ENCODE assay signal across 15 mouse cellular contexts in genomic region chr16:59515169-59515568, GRCm38 (mm10). TPM values are rescaled to one million over a fixed set of nuclear protein-coding genes. Genes with fewer than 3 reads are reported as not detected.
A peak's percentile ranks its signal among the peaks of the same experiment; 100 is the strongest.
DNase-seq lines count a peak whose midpoint lies in the region; TF ChIP-seq lines count a peak whose summit lies in the region.
"Had no signal": no experiment of that assay in that cellular context is flagged by ENCODE, and none has a peak within 500 bp of the region (broad histone marks: within the 10 kb centered on the region; RNA-seq: fewer than 3 reads in every experiment).

No protein-coding gene starts in this region.

- TF ChIP-seq EP300 in CH12.LX (IDR thresholded peaks at IDR 0.05; ENCODE audit: low read length) = no peak

- H3K27ac ChIP-seq in gastrocnemius, adult 2 months = peak overlapping the region; percentile 76
- 0 out of 2 replicates have a peak overlapping the region, but pooled peaks have one; percentile 86 for H3K27ac ChIP-seq in heart, embryonic 10.5 days
- H3K27ac ChIP-seq in CH12.LX (ENCODE audit: insufficient read depth, low read depth) = peak overlapping the region; percentile 1; the same call in 1 of the 2 replicates
- H3K27ac ChIP-seq: embryonic facial prominence, embryonic 12.5 days; hindbrain, embryonic 12.5 days had no signal

- no peaks in the 10 kb centered on the region for H3K9me3 ChIP-seq in heart, embryonic 10.5 days
- H3K9me3 ChIP-seq in CH12.LX (replicated peaks; ENCODE audit: low read length) = peaks cover 2% of the 10 kb centered on the region
- H3K9me3 ChIP-seq: embryonic facial prominence, embryonic 12.5 days; G1E; hindbrain, embryonic 12.5 days had no signal

- in situ Hi-C loops in CH12.LX (cut with MboI; ENCODE audit: low pct_ligation_motif_present, low pct_unique_long_range_greater_than_20kb, low sequenced_read_pairs) = loop anchor here (10.0 kb wide), 1 partner anchor 810 kb away; no protein-coding TSS in a partner anchor

- H3K4me3 ChIP-seq in gastrocnemius, adult 2 months = no peak overlapping the region
- H3K4me3 ChIP-seq in heart, embryonic 10.5 days = no peak overlapping the region
- no peak overlapping the region for H3K4me3 ChIP-seq in CH12.LX (replicated peaks in 1 of 3; ENCODE audit: low read depth in 2 of 3, low read length in 2 of 3, poor library complexity in 1 of 3)
- H3K4me3 ChIP-seq: embryonic facial prominence, embryonic 12.5 days; hindbrain, embryonic 12.5 days had no signal

- dilution Hi-C loops in CH12.LX (cut with MboI; ENCODE audit: extremely low pct_ligation_motif_present, extremely low pct_unique_long_range_greater_than_20kb, low sequenced_read_pairs) = no loop called here

- H3K4me2 ChIP-seq in CH12.LX (ENCODE audit: insufficient read depth, low read depth, poor library complexity, severe bottlenecking) = no peak overlapping the region
- H3K4me2 ChIP-seq: embryonic facial prominence, embryonic 12.5 days; hindbrain, embryonic 12.5 days had no signal

- DNase-seq in gastrocnemius, adult 2 months = peak; percentile 64
- DNase-seq in gastrocnemius, postnatal 14 days = no peak
- no peak for DNase-seq in heart, embryonic 10.5 days (ENCODE audit: low spot score)
- DNase-seq in heart, adult 9 months (ENCODE audit: low spot score in 2 of 2) = no peak
- DNase-seq in CH12.LX (ENCODE audit: extremely low read depth) (no peak), adipocyte (ENCODE audit: low spot score) (peak; percentile 58)
- DNase-seq in layer of hippocampus, postnatal 25 days (ENCODE audit: extremely low spot score in 1 of 2, low spot score in 1 of 2) = no peak
- no peak for DNase-seq in frontal cortex, postnatal 36 days (ENCODE audit: low spot score in 2 of 2)
- DNase-seq: cerebellum, adult 11-12 months; cerebellum, adult 9-10 months; cerebellum, postnatal 25 days; kidney, adult 8-10 months had no signal

- H3K27me3 ChIP-seq in heart, embryonic 10.5 days (ENCODE audit: insufficient read depth, poor library complexity, severe bottlenecking) = no peaks in the 10 kb centered on the region
- H3K27me3 ChIP-seq in CH12.LX (replicated peaks) = no peaks in the 10 kb centered on the region
- H3K27me3 ChIP-seq: embryonic facial prominence, embryonic 12.5 days; hindbrain, embryonic 12.5 days had no signal

- 88% methylated on average over 5 of the region's 5 CpGs for WGBS in heart, embryonic 10.5 days

- no peak overlapping the region for H3K9ac ChIP-seq in CH12.LX (ENCODE audit: insufficient read depth, low read depth)
- H3K9ac ChIP-seq: embryonic facial prominence, embryonic 12.5 days; hindbrain, embryonic 12.5 days had no signal

- peaks cover 33% of the 10 kb centered on the region for H3K4me1 ChIP-seq in heart, embryonic 10.5 days
- H3K4me1 ChIP-seq in CH12.LX (ENCODE audit: control insufficient read depth in 1 of 2, insufficient read depth in 2 of 2) = peaks cover 34 to 74% of the 10 kb centered on the region in 2 experiments
- H3K4me1 ChIP-seq: hindbrain, embryonic 12.5 days had no signal

- no peaks in the 10 kb centered on the region for H3K79me2 ChIP-seq in CH12.LX (replicated peaks; ENCODE audit: control insufficient read depth, extremely low read depth, insufficient read depth, poor library complexity, severe bottlenecking)

- TF ChIP-seq POLR2A in CH12.LX (IDR thresholded peaks at IDR 0.05; ENCODE audit: low read depth, low read length) = no peak

- no peak for TF ChIP-seq CTCF in gastrocnemius, adult 2 months (IDR thresholded peaks at IDR 0.05)
- no peak for TF ChIP-seq CTCF in CH12.LX (conservative IDR thresholded peaks at IDR 0.05 in 1 of 2, IDR thresholded peaks at IDR 0.05 in 1 of 2; ENCODE audit: low read depth in 2 of 2, low read length in 2 of 2)

- no peak for TF ChIP-seq RAD21 in CH12.LX (IDR thresholded peaks at IDR 0.05; ENCODE audit: low read depth, low read length)

- intact Hi-C loops in gastrocnemius, adult 2 months (cut with DNase I) = no loop called here
- intact Hi-C loops in gastrocnemius, postnatal 14 days (cut with DNase I; ENCODE audit: low total_unique reads) = no loop called here

- peaks cover 29% of the 10 kb centered on the region for H3K36me3 ChIP-seq in heart, embryonic 10.5 days
- no peaks in the 10 kb centered on the region for H3K36me3 ChIP-seq in CH12.LX (replicated peaks in 1 of 2; ENCODE audit: control insufficient read depth in 1 of 2, insufficient read depth in 1 of 2, low read length in 1 of 2)
- H3K36me3 ChIP-seq: embryonic facial prominence, embryonic 12.5 days; G1E had no signal

TF ChIP-seq in CH12.LX, 34 proteins besides CTCF, POLR2A, EP300 and RAD21:
- TF ChIP-seq POLR2AphosphoS2 (IDR thresholded peaks at IDR 0.05; ENCODE audit: low read depth, low read length) (no peak), PAX5 (IDR thresholded peaks at IDR 0.05; ENCODE audit: low read length) (no peak), BHLHE40 (IDR thresholded peaks at IDR 0.05; ENCODE audit: low read depth, low read length) (0 out of 2 replicates have a peak, but pooled peaks have one; percentile 18), RCOR1 (conservative IDR thresholded peaks at IDR 0.05; ENCODE audit: low read depth, low read length) (0 out of 2 replicates have a peak, but pooled peaks have one; percentile 24)

RNA-seq across cellular contexts. Expression of gene Riox2, which starts 43.6 kb away (rescaled TPM):
- total RNA-seq in gastrocnemius, adult 2 months (2021) = 10 to 100 TPM; 11.6 to 15.2 TPM
- 10 to 100 TPM; 11.3 to 11.4 TPM for total RNA-seq in gastrocnemius, postnatal 14 days (2021)
- 35.8 and 40.0 TPM in 2 replicates for polyA plus RNA-seq in heart, embryonic 10.5 days (2016; fragmentation: Nextera tagmentation; extraction: Ambion mirVana)
- total RNA-seq in CH12.LX (2012; rRNA removed) (53.6 and 59.0 TPM in 2 replicates), CH12.LX (2014; rRNA removed) (43.2 and 47.3 TPM in 2 replicates)
- 90.7 and 102 TPM in 2 replicates for polyA plus RNA-seq in CH12.LX (2012; ENCODE audit: insufficient read length, low read depth)
- total RNA-seq in layer of hippocampus, postnatal 25 days (2021) = 10 to 100 TPM; 13.8 to 16.2 TPM

Comparison
In these comparisons a context has a peak if more than half of its experiments do, and no peak if none do; other contexts are left out.
1. DNase-seq: peak in gastrocnemius, adult 2 months (single experiment) and adipocyte (single experiment); none in gastrocnemius, postnatal 14 days (single experiment), heart, embryonic 10.5 days (single experiment), heart, adult 9 months (0 of 2), CH12.LX (single experiment), layer of hippocampus, postnatal 25 days (0 of 2) and frontal cortex, postnatal 36 days (0 of 2).
2. H3K27ac ChIP-seq: peak in every context shown above with its lines; median percentile 86 in heart, embryonic 10.5 days; 76 in gastrocnemius, adult 2 months; 1 in CH12.LX.